Mouse (Mus musculus): ENCODE measurements around the gene Gpc5. TPM values are rescaled to one million over a fixed set of nuclear protein-coding genes. Genes with fewer than 3 reads are reported as not detected.

The Gpc5 gene
- polyA plus RNA-seq, 1 experiment = 3.2 TPM

GRCm38 (mm10) chr14:115760241-115760640 is 668.2 kb downstream of the Gpc5 start:
- no peak for TF ChIP-seq CTCF (IDR thresholded peaks at IDR 0.05; ENCODE audit: borderline replicate concordance, extremely low read depth, insufficient read depth, insufficient read length)
- no peak for TF ChIP-seq POLR2A (IDR thresholded peaks at IDR 0.05; ENCODE audit: borderline replicate concordance, extremely low read depth, insufficient read depth, insufficient read length, poor library complexity, severe bottlenecking)
- DNase-seq (ENCODE audit: low read depth) = peak; percentile 79

- DNase-seq (ENCODE audit: low read depth) = peak; percentile 96
- TF ChIP-seq CTCF (IDR thresholded peaks at IDR 0.05; ENCODE audit: borderline replicate concordance, extremely low read depth, insufficient read depth, insufficient read length) (no peak), POLR2A (IDR thresholded peaks at IDR 0.05; ENCODE audit: borderline replicate concordance, extremely low read depth, insufficient read depth, insufficient read length, poor library complexity, severe bottlenecking) (no peak)
Measured at GRCm38 (mm10) chr14:115779382-115780177, 687.6 kb downstream of the Gpc5 start.

- peak; percentile 70 for DNase-seq (ENCODE audit: low read depth)
- no peak for TF ChIP-seq CTCF (IDR thresholded peaks at IDR 0.05; ENCODE audit: borderline replicate concordance, extremely low read depth, insufficient read depth, insufficient read length)
- no peak for TF ChIP-seq POLR2A (IDR thresholded peaks at IDR 0.05; ENCODE audit: borderline replicate concordance, extremely low read depth, insufficient read depth, insufficient read length, poor library complexity, severe bottlenecking)
Measured at GRCm38 (mm10) chr14:115804751-115805150, 712.7 kb downstream of the Gpc5 start.

- DNase-seq (ENCODE audit: low read depth) = peak; percentile 53
- TF ChIP-seq CTCF (IDR thresholded peaks at IDR 0.05; ENCODE audit: borderline replicate concordance, extremely low read depth, insufficient read depth, insufficient read length) = peak; percentile 57; the same call in 1 of the 2 replicates
- no peak for TF ChIP-seq POLR2A (IDR thresholded peaks at IDR 0.05; ENCODE audit: borderline replicate concordance, extremely low read depth, insufficient read depth, insufficient read length, poor library complexity, severe bottlenecking)
Measured at GRCm38 (mm10) chr14:115819021-115819420, 727.0 kb downstream of the Gpc5 start.

GRCm38 (mm10) chr14:115821657-115822056 is 729.6 kb downstream of the Gpc5 start:
- DNase-seq (ENCODE audit: low read depth) = peak; percentile 88
- TF ChIP-seq CTCF (IDR thresholded peaks at IDR 0.05; ENCODE audit: borderline replicate concordance, extremely low read depth, insufficient read depth, insufficient read length) = no peak
- no peak for TF ChIP-seq POLR2A (IDR thresholded peaks at IDR 0.05; ENCODE audit: borderline replicate concordance, extremely low read depth, insufficient read depth, insufficient read length, poor library complexity, severe bottlenecking)

- no peak for TF ChIP-seq CTCF (IDR thresholded peaks at IDR 0.05; ENCODE audit: borderline replicate concordance, extremely low read depth, insufficient read depth, insufficient read length)
- TF ChIP-seq POLR2A (IDR thresholded peaks at IDR 0.05; ENCODE audit: borderline replicate concordance, extremely low read depth, insufficient read depth, insufficient read length, poor library complexity, severe bottlenecking) = no peak
- DNase-seq (ENCODE audit: low read depth) = no peak
Measured at GRCm38 (mm10) chr14:115830485-115830884, 738.5 kb downstream of the Gpc5 start.

GRCm38 (mm10) chr14:115831219-115831755 is 739.3 kb downstream of the Gpc5 start:
- no peak for TF ChIP-seq POLR2A (IDR thresholded peaks at IDR 0.05; ENCODE audit: borderline replicate concordance, extremely low read depth, insufficient read depth, insufficient read length, poor library complexity, severe bottlenecking)
- peak; percentile 89 for TF ChIP-seq CTCF (IDR thresholded peaks at IDR 0.05; ENCODE audit: borderline replicate concordance, extremely low read depth, insufficient read depth, insufficient read length)
- peak; percentile 92 for DNase-seq (ENCODE audit: low read depth)

- DNase-seq (ENCODE audit: low read depth) = no peak
- no peak for TF ChIP-seq CTCF (IDR thresholded peaks at IDR 0.05; ENCODE audit: borderline replicate concordance, extremely low read depth, insufficient read depth, insufficient read length)
- TF ChIP-seq POLR2A (IDR thresholded peaks at IDR 0.05; ENCODE audit: borderline replicate concordance, extremely low read depth, insufficient read depth, insufficient read length, poor library complexity, severe bottlenecking) = no peak
Measured at GRCm38 (mm10) chr14:115831854-115832625, 740.0 kb downstream of the Gpc5 start.

- TF ChIP-seq CTCF (IDR thresholded peaks at IDR 0.05; ENCODE audit: borderline replicate concordance, extremely low read depth, insufficient read depth, insufficient read length) (no peak), POLR2A (IDR thresholded peaks at IDR 0.05; ENCODE audit: borderline replicate concordance, extremely low read depth, insufficient read depth, insufficient read length, poor library complexity, severe bottlenecking) (no peak)
- DNase-seq (ENCODE audit: low read depth) = no peak
Measured at GRCm38 (mm10) chr14:115843783-115844182, 751.8 kb downstream of the Gpc5 start.

GRCm38 (mm10) chr14:115844773-115845427 is 752.9 kb downstream of the Gpc5 start:
- TF ChIP-seq CTCF (IDR thresholded peaks at IDR 0.05; ENCODE audit: borderline replicate concordance, extremely low read depth, insufficient read depth, insufficient read length) = no peak
- no peak for TF ChIP-seq POLR2A (IDR thresholded peaks at IDR 0.05; ENCODE audit: borderline replicate concordance, extremely low read depth, insufficient read depth, insufficient read length, poor library complexity, severe bottlenecking)
- no peak for DNase-seq (ENCODE audit: low read depth)

GRCm38 (mm10) chr14:115869127-115869526 is 777.1 kb downstream of the Gpc5 start:
- no peak for DNase-seq (ENCODE audit: low read depth)
- TF ChIP-seq POLR2A (IDR thresholded peaks at IDR 0.05; ENCODE audit: borderline replicate concordance, extremely low read depth, insufficient read depth, insufficient read length, poor library complexity, severe bottlenecking) (no peak), CTCF (IDR thresholded peaks at IDR 0.05; ENCODE audit: borderline replicate concordance, extremely low read depth, insufficient read depth, insufficient read length) (no peak)

Data from brain, embryonic 14.5 days (tissue).